Mouse (Mus musculus) erythroblast, embryonic 14.5 days (primary cell): ENCODE data around the gene Fer1l5. TPM values are rescaled to one million over a fixed set of nuclear protein-coding genes. Genes with fewer than 3 reads are reported as not detected.

Source experiments
- H3K27me3 ChIP-seq: 2 replicates; pipeline ENCODE4 v1.6.1; 2012; ENCODE audit warnings: inconsistent platforms; ENCODE audit not compliant: control insufficient read depth
- H3K36me3 ChIP-seq: 2 replicates; pipeline ENCODE4 v1.6.1; 2012; ENCODE audit warnings: mild to moderate bottlenecking, inconsistent platforms; ENCODE audit not compliant: control insufficient read depth
- H3K4me1 ChIP-seq: 2 replicates; pipeline ENCODE4 v1.6.1; 2012; ENCODE audit warnings: inconsistent platforms; ENCODE audit not compliant: control insufficient read depth
- H3K4me3 ChIP-seq: replicated peaks from 2 replicates; pipeline ENCODE3; 2012; ENCODE audit warnings: moderate library complexity, mild to moderate bottlenecking, inconsistent platforms
- H3K9me3 ChIP-seq: 2 replicates; pipeline ENCODE4 v1.6.1; 2012; ENCODE audit warnings: low read length, inconsistent platforms, mixed read lengths; ENCODE audit not compliant: control insufficient read depth
- GATA1 ChIP-seq: IDR thresholded peaks from 2 replicates; pipeline ENCODE4 v1.6.1; 2012; ENCODE audit warnings: low read length, inconsistent platforms, mixed read lengths
- TAL1 ChIP-seq: IDR thresholded peaks from 3 replicates; pipeline ENCODE4 v1.6.1; 2012; ENCODE audit warnings: low read length, inconsistent platforms, mixed read lengths
- polyA plus RNA-seq: library from polyadenylated mRNA; stranded (reverse); fragments of >175 nt; gene quantifications from 2 replicates; pipeline ENCODE4 v1.2.3, GENCODE M21; 2012

Gene Fer1l5
- polyA plus RNA-seq, 1 experiment, result not detected

GRCm38 (mm10) chr1:36352351-36352750 lies 19.7 kb upstream of the Fer1l5 start:
- Histone ChIP-seq H3K4me3 (no peak overlapping the region), H3K4me1 (no peaks in the 10 kb centered on the region), H3K36me3 (peaks cover 98% of the 10 kb centered on the region), H3K9me3 (no peaks in the 10 kb centered on the region), H3K27me3 (no peaks in the 10 kb centered on the region)
- no peak for TF ChIP-seq TAL1
- TF ChIP-seq GATA1, result no peak

GRCm38 (mm10) chr1:36356955-36357695 lies 15.0 kb upstream of the Fer1l5 start:
- Histone ChIP-seq H3K36me3 (peaks cover 95% of the 10 kb centered on the region), H3K9me3 (no peaks in the 10 kb centered on the region), H3K27me3 (no peaks in the 10 kb centered on the region), H3K4me3 (no peak overlapping the region), H3K4me1 (peaks cover 4% of the 10 kb centered on the region)
- no peak for TF ChIP-seq GATA1
- TF ChIP-seq TAL1, result no peak

- Histone ChIP-seq H3K27me3 (peaks cover 14% of the 10 kb centered on the region), H3K4me3 (peak overlapping the region; percentile 87)
- TF ChIP-seq GATA1 (no peak), TAL1 (no peak)
Observed at GRCm38 (mm10) chr1:36367698-36368097, 4.4 kb upstream of the Fer1l5 start.

GRCm38 (mm10) chr1:36368112-36368968 lies 3.8 kb upstream of the Fer1l5 start:
- H3K9me3 ChIP-seq, result no peaks in the 10 kb centered on the region
- no peak for TF ChIP-seq TAL1
- no peak for TF ChIP-seq GATA1

More at GRCm38 (mm10) chr1:36367698-36368097, 4.4 kb upstream of the Fer1l5 start:
- Histone ChIP-seq H3K9me3 (no peaks in the 10 kb centered on the region), H3K4me1 (peaks cover 36% of the 10 kb centered on the region), H3K36me3 (peaks cover 47% of the 10 kb centered on the region)

GRCm38 (mm10) chr1:36368969-36369645 lies 3.0 kb upstream of the Fer1l5 start, which contains the start of gene Kansl3:
Gene Kansl3, minus strand, starts transcription at chr1:36369181.
- Histone ChIP-seq H3K36me3 (peaks cover 34% of the 10 kb centered on the region), H3K9me3 (no peaks in the 10 kb centered on the region)
- TF ChIP-seq GATA1, result no peak
- TF ChIP-seq TAL1, result no peak

More at GRCm38 (mm10) chr1:36368112-36368968, 3.8 kb upstream of the Fer1l5 start:
- H3K4me1 ChIP-seq, result peaks cover 36% of the 10 kb centered on the region
- peaks cover 41% of the 10 kb centered on the region for H3K36me3 ChIP-seq
- H3K4me3 ChIP-seq, result peak overlapping the region; percentile 87
- peaks cover 19% of the 10 kb centered on the region for H3K27me3 ChIP-seq

GRCm38 (mm10) chr1:36370918-36371317 lies 1.2 kb upstream of the Fer1l5 start:
- Histone ChIP-seq H3K4me1 (peaks cover 30% of the 10 kb centered on the region), H3K4me3 (no peak overlapping the region), H3K36me3 (peaks cover 16% of the 10 kb centered on the region), H3K9me3 (no peaks in the 10 kb centered on the region), H3K27me3 (peaks cover 28% of the 10 kb centered on the region)
- no peak for TF ChIP-seq GATA1
- TF ChIP-seq TAL1, result no peak

More at GRCm38 (mm10) chr1:36368969-36369645, 3.0 kb upstream of the Fer1l5 start, which contains the start of gene Kansl3:
- peaks cover 20% of the 10 kb centered on the region for H3K27me3 ChIP-seq
- H3K4me3 ChIP-seq, result peak within 1 kb of the TSS; percentile 87
- peaks cover 36% of the 10 kb centered on the region for H3K4me1 ChIP-seq

- TF ChIP-seq GATA1, result no peak
- no peak for TF ChIP-seq TAL1
- Histone ChIP-seq H3K36me3 (no peaks in the 10 kb centered on the region), H3K27me3 (peaks cover 16% of the 10 kb centered on the region), H3K4me1 (peaks cover 18% of the 10 kb centered on the region), H3K4me3 (no peak overlapping the region), H3K9me3 (no peaks in the 10 kb centered on the region)
Observed at GRCm38 (mm10) chr1:36378880-36379279, 6.8 kb downstream of the Fer1l5 start.

- TF ChIP-seq TAL1 (no peak), GATA1 (no peak)
- H3K36me3 ChIP-seq, result no peaks in the 10 kb centered on the region
- H3K27me3 ChIP-seq, result peaks cover 13% of the 10 kb centered on the region
- H3K4me3 ChIP-seq, result no peak overlapping the region
- H3K4me1 ChIP-seq, result peaks cover 18% of the 10 kb centered on the region
- H3K9me3 ChIP-seq, result no peaks in the 10 kb centered on the region
Observed at GRCm38 (mm10) chr1:36379582-36379981, 7.5 kb downstream of the Fer1l5 start.
